Mouse (Mus musculus): ENCODE measurements around the gene Gbf1. TPM values are rescaled to one million over a fixed set of nuclear protein-coding genes. Genes with fewer than 3 reads are reported as not detected.
A peak's percentile ranks its signal among the peaks of the same experiment; 100 is the strongest.
"Not testable (repeated sequence)": the region's sequence is repeated elsewhere in the genome, so short reads cannot be mapped to it uniquely, and the experiment has no call there.

The Gbf1 gene
- polyA plus RNA-seq, 1 experiment = 457 TPM

DNA sequence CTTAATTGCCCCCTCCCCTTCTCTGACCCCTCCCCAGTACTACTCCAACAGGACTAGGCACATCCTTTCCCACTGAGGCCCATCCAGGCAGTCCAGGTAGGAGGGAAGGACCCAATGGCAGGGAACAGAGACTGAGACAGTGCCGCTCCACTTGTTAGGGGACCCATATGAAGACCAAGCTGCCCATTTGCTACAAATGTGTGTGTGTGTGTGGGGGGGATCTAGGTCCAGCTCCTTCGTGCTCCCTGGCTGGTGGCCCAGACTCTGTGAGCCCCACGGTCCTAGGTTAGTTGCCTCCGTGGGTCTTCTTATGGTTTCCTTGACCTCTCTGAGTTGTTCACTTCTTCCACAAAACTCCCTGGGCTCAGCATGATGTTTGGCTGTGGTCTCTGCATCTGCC is 26.0 kb upstream of the Gbf1 start:
- H3K36me3 ChIP-seq (replicated peaks; ENCODE audit: low read length) = no peaks in the 10 kb centered on the region
- peaks cover 35% of the 10 kb centered on the region for H3K27me3 ChIP-seq (replicated peaks)

GRCm38 (mm10) chr19:46129737-46130136 is 22.6 kb upstream of the Gbf1 start:
- not testable (repeated sequence) for H3K36me3 ChIP-seq (replicated peaks; ENCODE audit: low read length); H3K9me3 ChIP-seq; H3K4me3 ChIP-seq (replicated peaks)
- H3K27me3 ChIP-seq (replicated peaks) = peaks cover 59% of the 10 kb centered on the region
- peaks cover 13% of the 10 kb centered on the region for H3K4me1 ChIP-seq

More for the DNA sequence above, 26.0 kb upstream of the Gbf1 start:
- H3K4me1 ChIP-seq = peaks cover 3% of the 10 kb centered on the region
- no peaks in the 10 kb centered on the region for H3K9me3 ChIP-seq
- H3K4me3 ChIP-seq (replicated peaks) = no peak overlapping the region
- TF ChIP-seq FLI1 (IDR thresholded peaks at IDR 0.05; ENCODE audit: low read length) (no peak), GATA1 (IDR thresholded peaks at IDR 0.05; ENCODE audit: borderline replicate concordance, low read length) (no peak)

DNA sequence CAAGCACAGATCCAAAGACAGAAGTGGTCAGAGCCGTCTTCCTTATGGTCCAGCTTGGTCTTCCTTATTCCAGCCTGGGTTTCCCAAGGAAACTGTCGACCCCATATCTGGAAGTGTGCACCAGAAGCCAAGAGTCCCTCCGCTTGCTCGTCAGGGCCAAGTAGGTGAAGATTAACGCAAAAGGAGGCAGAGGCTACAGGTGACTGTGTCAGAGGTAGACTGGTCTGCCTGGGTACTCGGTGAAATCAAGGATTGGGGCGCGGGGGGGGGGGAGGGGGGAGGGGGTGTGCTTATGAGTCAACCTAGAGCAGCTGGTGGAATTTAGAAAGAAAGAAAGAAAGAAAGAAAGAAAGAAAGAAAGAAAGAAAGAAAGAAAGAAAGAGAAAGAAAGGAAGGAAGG is 21.0 kb upstream of the Gbf1 start:
- no peaks in the 10 kb centered on the region for H3K36me3 ChIP-seq (replicated peaks; ENCODE audit: low read length)
- peaks cover 69% of the 10 kb centered on the region for H3K27me3 ChIP-seq (replicated peaks)
- H3K4me1 ChIP-seq = peaks cover 29% of the 10 kb centered on the region
- no peak for TF ChIP-seq FLI1 (IDR thresholded peaks at IDR 0.05; ENCODE audit: low read length)
- no peak for TF ChIP-seq GATA1 (IDR thresholded peaks at IDR 0.05; ENCODE audit: borderline replicate concordance, low read length)
- H3K9me3 ChIP-seq = no peaks in the 10 kb centered on the region
- peak overlapping the region; percentile 86 for H3K4me3 ChIP-seq (replicated peaks)

GRCm38 (mm10) chr19:46131694-46132525 is 20.4 kb upstream of the Gbf1 start, which contains the start of gene Elovl3:
Gene Elovl3, plus strand, starts transcription at chr19:46131897.
- Histone ChIP-seq H3K36me3 (replicated peaks; ENCODE audit: low read length) (no peaks in the 10 kb centered on the region), H3K9me3 (no peaks in the 10 kb centered on the region), H3K27me3 (replicated peaks) (peaks cover 75% of the 10 kb centered on the region), H3K4me3 (replicated peaks) (peak within 1 kb of the TSS; percentile 86), H3K4me1 (peaks cover 35% of the 10 kb centered on the region)
- TF ChIP-seq FLI1 (IDR thresholded peaks at IDR 0.05; ENCODE audit: low read length) (no peak), GATA1 (IDR thresholded peaks at IDR 0.05; ENCODE audit: borderline replicate concordance, low read length) (no peak)

GRCm38 (mm10) chr19:46132577-46132976 is 19.7 kb upstream of the Gbf1 start:
- H3K27me3 ChIP-seq (replicated peaks) = peaks cover 79% of the 10 kb centered on the region
- no peak for TF ChIP-seq FLI1 (IDR thresholded peaks at IDR 0.05; ENCODE audit: low read length)
- TF ChIP-seq GATA1 (IDR thresholded peaks at IDR 0.05; ENCODE audit: borderline replicate concordance, low read length) = no peak

DNA sequence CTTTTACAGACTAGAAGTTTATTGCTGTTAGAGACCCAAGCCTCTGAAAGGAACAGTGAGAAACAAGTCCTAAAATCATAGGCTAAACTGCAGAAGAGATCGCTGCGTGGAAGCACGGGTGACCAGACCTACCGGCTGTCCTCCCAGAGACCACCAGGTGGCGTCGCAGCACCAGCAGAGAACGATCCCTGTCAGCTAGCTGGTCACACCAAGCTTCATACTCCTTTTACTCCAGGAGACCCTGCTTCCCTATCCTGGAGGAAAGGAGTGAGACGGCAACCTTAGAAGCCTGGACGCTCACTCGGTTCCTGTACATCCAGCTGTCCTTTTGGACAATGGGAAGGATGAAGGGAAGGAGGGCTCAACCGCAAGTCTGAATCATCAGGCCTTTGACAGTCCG is 17.0 kb upstream of the Gbf1 start:
- Histone ChIP-seq H3K4me1 (peaks cover 43% of the 10 kb centered on the region), H3K36me3 (replicated peaks; ENCODE audit: low read length) (no peaks in the 10 kb centered on the region), H3K4me3 (replicated peaks) (peak overlapping the region; percentile 92), H3K9me3 (no peaks in the 10 kb centered on the region), H3K27me3 (replicated peaks) (peaks cover 95% of the 10 kb centered on the region)
- no peak for TF ChIP-seq GATA1 (IDR thresholded peaks at IDR 0.05; ENCODE audit: borderline replicate concordance, low read length)
- no peak for TF ChIP-seq FLI1 (IDR thresholded peaks at IDR 0.05; ENCODE audit: low read length)

More at GRCm38 (mm10) chr19:46132577-46132976, 19.7 kb upstream of the Gbf1 start:
- Histone ChIP-seq H3K9me3 (no peaks in the 10 kb centered on the region), H3K36me3 (replicated peaks; ENCODE audit: low read length) (no peaks in the 10 kb centered on the region), H3K4me3 (replicated peaks) (no peak overlapping the region), H3K4me1 (peaks cover 42% of the 10 kb centered on the region)

DNA sequence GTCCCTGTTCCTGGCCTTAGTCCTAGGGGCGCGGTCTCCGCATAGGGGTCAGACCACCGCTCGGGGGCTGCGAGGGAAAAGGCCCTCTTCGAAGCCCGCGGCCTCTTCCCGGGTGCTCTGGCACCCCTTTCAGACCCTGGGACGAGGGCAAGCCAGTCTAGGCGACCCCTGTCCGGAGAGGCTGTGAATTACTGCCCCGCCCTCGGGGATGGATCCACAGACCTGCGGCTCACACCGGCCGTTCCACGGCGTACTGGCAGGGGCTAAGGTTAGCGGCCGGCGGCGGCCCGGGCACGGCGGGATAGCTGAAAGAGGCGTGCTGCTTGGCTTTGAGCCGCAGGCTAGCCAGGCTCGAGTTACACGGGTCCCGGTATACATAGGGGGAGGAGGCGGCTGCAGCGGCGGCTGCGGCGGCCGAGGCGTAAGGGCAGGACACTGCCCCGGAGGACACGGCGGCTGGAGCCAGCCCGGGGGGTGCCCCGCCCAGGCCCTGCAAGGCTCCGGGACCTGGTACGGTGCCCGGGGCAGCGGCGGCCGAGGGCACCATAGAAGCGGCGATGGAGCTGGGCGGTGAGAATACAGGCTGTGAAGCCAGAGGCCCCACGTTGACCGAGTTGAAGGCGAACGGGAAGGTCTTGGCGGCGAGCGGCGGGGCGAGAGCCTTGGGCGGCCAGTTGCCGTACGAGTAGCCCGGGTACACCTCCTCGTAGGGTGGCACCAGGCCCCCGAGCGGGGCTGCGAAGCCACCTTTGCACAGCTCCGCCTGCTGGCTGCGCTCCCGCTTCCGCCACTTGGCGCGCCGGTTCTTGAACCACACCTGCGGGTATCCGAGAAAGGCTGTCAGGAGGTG is 16.3 kb upstream of the Gbf1 start:
- peak overlapping the region; percentile 92 for H3K4me3 ChIP-seq (replicated peaks)
- H3K36me3 ChIP-seq (replicated peaks; ENCODE audit: low read length) = no peaks in the 10 kb centered on the region
- peaks cover 96% of the 10 kb centered on the region for H3K27me3 ChIP-seq (replicated peaks)
- H3K9me3 ChIP-seq = no peaks in the 10 kb centered on the region
- TF ChIP-seq FLI1 (IDR thresholded peaks at IDR 0.05; ENCODE audit: low read length) = no peak
- no peak for TF ChIP-seq GATA1 (IDR thresholded peaks at IDR 0.05; ENCODE audit: borderline replicate concordance, low read length)
- peaks cover 44% of the 10 kb centered on the region for H3K4me1 ChIP-seq

- no peaks in the 10 kb centered on the region for H3K9me3 ChIP-seq
- TF ChIP-seq FLI1 (IDR thresholded peaks at IDR 0.05; ENCODE audit: low read length) (no peak), GATA1 (IDR thresholded peaks at IDR 0.05; ENCODE audit: borderline replicate concordance, low read length) (no peak)
- peaks cover 97% of the 10 kb centered on the region for H3K27me3 ChIP-seq (replicated peaks)
Measured at GRCm38 (mm10) chr19:46136639-46137580, 15.4 kb upstream of the Gbf1 start.

DNA sequence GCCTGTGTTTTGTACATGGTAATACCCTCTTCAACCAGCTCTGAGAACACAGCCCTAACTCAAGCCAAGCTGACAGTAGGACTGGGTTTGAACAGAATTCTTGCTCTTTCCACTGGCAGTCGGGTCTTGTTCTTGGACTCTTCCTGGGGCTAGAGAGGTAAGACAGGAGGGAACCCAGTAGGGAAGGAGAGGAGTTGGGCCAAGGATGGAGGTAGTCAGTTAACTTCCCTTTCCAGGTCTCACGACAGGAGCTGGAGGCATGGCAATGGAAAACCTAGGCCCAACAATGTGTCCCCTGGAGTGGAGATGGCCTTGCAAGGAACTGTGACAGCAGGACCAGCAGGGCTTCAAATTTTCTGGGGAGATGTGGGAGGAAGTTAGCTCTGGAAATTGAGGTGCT is 12.0 kb upstream of the Gbf1 start:
- Histone ChIP-seq H3K9me3 (no peaks in the 10 kb centered on the region), H3K4me1 (peaks cover 33% of the 10 kb centered on the region), H3K27me3 (replicated peaks) (peaks cover 99% of the 10 kb centered on the region), H3K36me3 (replicated peaks; ENCODE audit: low read length) (no peaks in the 10 kb centered on the region), H3K4me3 (replicated peaks) (no peak overlapping the region)
- TF ChIP-seq FLI1 (IDR thresholded peaks at IDR 0.05; ENCODE audit: low read length) = no peak

More at GRCm38 (mm10) chr19:46136639-46137580, 15.4 kb upstream of the Gbf1 start:
- H3K4me1 ChIP-seq = peaks cover 44% of the 10 kb centered on the region
- H3K4me3 ChIP-seq (replicated peaks) = peak overlapping the region; percentile 92
- H3K36me3 ChIP-seq (replicated peaks; ENCODE audit: low read length) = no peaks in the 10 kb centered on the region

Measured in megakaryocyte, embryonic 14.5 days (primary cell).